Mouse (Mus musculus) liver, embryonic 14.5 days (tissue): ENCODE data around the gene Slc28a3. TPM values are rescaled to one million over a fixed set of nuclear protein-coding genes. Genes with fewer than 3 reads are reported as not detected.

Experiments used
- ATAC-seq: fragments of 200-750 bp; cut with Nextera tagmentation; 2 replicates; pipeline ENCODE4 v1.8.0; 2017; ENCODE audit warnings: moderate number of reproducible peaks, mild to moderate bottlenecking, moderate library complexity; ENCODE audit not compliant: insufficient read depth
- DNase-seq, 3 experiments: peaks; one replicate each; pipeline ENCODE4 v3.0.0-alpha.2; 2012 to 2013; ENCODE audit warnings: low read depth in 3 of 3, low spot score in 3 of 3
- H3K27ac ChIP-seq: fragments of 300-500 bp; sonication (generic); 2 replicates; pipeline ENCODE4 v1.5.1; 2014; ENCODE audit warnings: moderate library complexity, mild to moderate bottlenecking, control low read depth, inconsistent platforms
- H3K27me3 ChIP-seq: fragments of 300-500 bp; sonication (generic); 2 replicates; pipeline ENCODE4 v1.6.1; 2014; ENCODE audit warnings: mild to moderate bottlenecking, low read length, moderate library complexity; ENCODE audit not compliant: control insufficient read depth, insufficient read depth
- H3K36me3 ChIP-seq: fragments of 300-500 bp; sonication (generic); replicated peaks from 2 replicates; pipeline ENCODE4 v1.6.1; 2014; ENCODE audit warnings: low read depth; ENCODE audit not compliant: control insufficient read depth, insufficient read depth
- H3K4me1 ChIP-seq, 2 experiments: fragments of 200-500 bp in 1 of 2; fragments of 300-500 bp in 1 of 2; sonication (generic) in 1 of 2; replicated peaks; 2 replicates each; pipeline ENCODE4 v1.6.1; 2012 to 2014; ENCODE audit warnings: antibody characterized with exemption in 1 of 2, inconsistent platforms in 1 of 2, low read length in 1 of 2; ENCODE audit not compliant: control insufficient read depth in 2 of 2, insufficient read depth in 2 of 2
- H3K4me2 ChIP-seq: fragments of 300-500 bp; sonication (generic); 2 replicates; pipeline ENCODE4 v1.6.1; 2014; ENCODE audit warnings: low read depth, mild to moderate bottlenecking, control low read depth, moderate library complexity
- H3K4me3 ChIP-seq, 2 experiments: fragments of 200-500 bp in 1 of 2; fragments of 300-500 bp in 1 of 2; sonication (generic) in 1 of 2; 2 replicates each; pipeline ENCODE4 v1.5.1; 2012 to 2014; ENCODE audit warnings: low read depth in 2 of 2, low read length in 2 of 2, mild to moderate bottlenecking in 2 of 2, control low read depth in 1 of 2, inconsistent platforms in 1 of 2, moderate library complexity in 1 of 2; ENCODE audit not compliant: insufficient read depth in 1 of 2
- H3K9ac ChIP-seq: fragments of 300-500 bp; sonication (generic); replicated peaks from 2 replicates; pipeline ENCODE4 v1.6.1; 2014; ENCODE audit warnings: mild to moderate bottlenecking, control low read depth, moderate library complexity
- H3K9me3 ChIP-seq: fragments of 300-500 bp; sonication (generic); 2 replicates; pipeline ENCODE4 v1.6.1; 2016; ENCODE audit warnings: low read length, mixed read lengths; ENCODE audit not compliant: control insufficient read depth
- CTCF ChIP-seq: IDR thresholded peaks from 2 replicates; pipeline ENCODE4 v1.5.1; 2016; ENCODE audit warnings: antibody characterized with exemption, low read depth, control low read depth
- EP300 ChIP-seq: IDR thresholded peaks from 2 replicates; pipeline ENCODE4 v1.6.1; 2016; ENCODE audit warnings: antibody characterized with exemption, low read depth
- WGBS: fragments of 180-500 bp; shearing (Covaris S2); extraction: QIAGEN DNeasy Blood & Tissue Kit; methylation state at CpG from one replicate; pipeline ENCODE4 v1.1.7; 2014; ENCODE audit not compliant: insufficient replicate concordance; 5-methylcytosine and 5-hydroxymethylcytosine counted together
- polyA plus RNA-seq, 2 experiments: library from polyadenylated mRNA; depleted of rRNA in 1 of 2; stranded (reverse) in 1 of 2; unstranded in 1 of 2; fragments of >200 nt; fragmentation: Nextera tagmentation in 1 of 2; extraction: Ambion mirVana in 1 of 2; gene quantifications; 2 replicates each; pipeline versions ENCODE4 v1.2.1 to v1.2.3; 2012 to 2014

Gene Slc28a3
- polyA plus RNA-seq, 2 experiments, result 0.01 TPM; not detected in 1

GRCm38 (mm10) chr13:58542601-58543041 is 68.1 kb downstream of the Slc28a3 start:
- Histone ChIP-seq H3K27ac (peak overlapping the region; percentile 90), H3K4me3 (peak overlapping the region; percentile 16 to 32; a peak in 3 of 4 replicates), H3K27me3 (no peaks in the 10 kb centered on the region), H3K4me2 (peak overlapping the region; percentile 74), H3K9me3 (no peaks in the 10 kb centered on the region), H3K9ac (peak overlapping the region; percentile 66), H3K4me1 (peaks cover 24 to 38% of the 10 kb centered on the region in 2 experiments), H3K36me3 (no peaks in the 10 kb centered on the region)
- ATAC-seq, result peak; percentile 80
- WGBS, result 16% methylated on average over 10 of the region's 10 CpGs
- peak in 1 of 3 experiments; percentile 35 for DNase-seq
- no peak for TF ChIP-seq CTCF
- no peak for TF ChIP-seq EP300

- Histone ChIP-seq H3K4me2 (peak overlapping the region; percentile 74), H3K4me1 (peaks cover 26 to 43% of the 10 kb centered on the region in 2 experiments), H3K27ac (peak overlapping the region; percentile 90), H3K36me3 (no peaks in the 10 kb centered on the region), H3K9me3 (no peaks in the 10 kb centered on the region), H3K9ac (peak overlapping the region; percentile 50), H3K27me3 (no peaks in the 10 kb centered on the region), H3K4me3 (no peak overlapping the region)
- TF ChIP-seq EP300, result no peak
- no peak for TF ChIP-seq CTCF
- DNase-seq (no peak), ATAC-seq (peak; percentile 6; the same call in 1 of the 2 replicates)
- 44% methylated on average over 8 of the region's 8 CpGs for WGBS
Measured at GRCm38 (mm10) chr13:58542167-58542566, 68.5 kb downstream of the Slc28a3 start.

- no peaks in the 10 kb centered on the region for H3K36me3 ChIP-seq
- peaks cover 28 to 48% of the 10 kb centered on the region in 2 experiments for H3K4me1 ChIP-seq
- no peak overlapping the region for H3K9ac ChIP-seq
- H3K4me2 ChIP-seq, result no peak overlapping the region
- 62% methylated on average over 4 of the region's 4 CpGs for WGBS
- no peak for ATAC-seq
- DNase-seq, result no peak
- H3K4me3 ChIP-seq, result no peak overlapping the region
- peak overlapping the region; percentile 90 for H3K27ac ChIP-seq
- TF ChIP-seq EP300 (no peak), CTCF (no peak)
- no peaks in the 10 kb centered on the region for H3K27me3 ChIP-seq
- no peaks in the 10 kb centered on the region for H3K9me3 ChIP-seq
Measured at GRCm38 (mm10) chr13:58541620-58542019, 69.1 kb downstream of the Slc28a3 start.

DNA sequence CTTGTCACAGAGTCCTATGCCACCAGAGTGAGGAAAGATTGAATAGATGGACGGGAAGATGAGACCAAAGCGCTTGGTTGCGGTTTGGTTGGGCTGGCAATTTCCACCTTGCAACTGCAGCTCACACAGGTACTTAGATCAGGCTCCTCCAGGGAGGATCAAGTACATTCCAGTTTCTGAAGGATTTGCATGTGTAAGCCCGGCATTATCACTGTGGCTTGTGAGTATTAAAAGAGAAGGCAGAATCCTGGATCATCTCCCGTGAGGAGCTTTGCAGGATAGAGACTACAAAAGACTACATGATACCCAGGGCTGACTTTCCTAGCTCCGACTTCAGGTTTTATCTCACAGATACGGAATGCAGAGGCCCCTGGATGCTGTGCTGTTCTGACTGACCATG is 71.7 kb downstream of the Slc28a3 start:
- DNase-seq (no peak), ATAC-seq (no peak)
- Histone ChIP-seq H3K4me1 (peaks cover 31 to 72% of the 10 kb centered on the region in 2 experiments), H3K4me3 (no peak overlapping the region), H3K9me3 (no peaks in the 10 kb centered on the region), H3K27ac (no peak overlapping the region), H3K36me3 (no peaks in the 10 kb centered on the region), H3K27me3 (no peaks in the 10 kb centered on the region), H3K4me2 (no peak overlapping the region), H3K9ac (no peak overlapping the region)
- WGBS, result 65% methylated on average over 7 of the region's 7 CpGs
- TF ChIP-seq CTCF (no peak), EP300 (no peak)

GRCm38 (mm10) chr13:58538366-58538765 is 72.3 kb downstream of the Slc28a3 start:
- TF ChIP-seq EP300 (no peak), CTCF (no peak)
- Histone ChIP-seq H3K4me2 (no peak overlapping the region), H3K27ac (peak overlapping the region; percentile 54), H3K4me3 (no peak overlapping the region), H3K4me1 (peaks cover 31 to 70% of the 10 kb centered on the region in 2 experiments), H3K27me3 (no peaks in the 10 kb centered on the region), H3K36me3 (no peaks in the 10 kb centered on the region), H3K9ac (no peak overlapping the region), H3K9me3 (no peaks in the 10 kb centered on the region)
- no peak for ATAC-seq
- DNase-seq, result no peak
- WGBS, result 54% methylated on average over 4 of the region's 4 CpGs
